Mouse (Mus musculus) forebrain, postnatal 0 days (tissue): ENCODE data around the gene Ercc6. TPM values are rescaled to one million over a fixed set of nuclear protein-coding genes. Genes with fewer than 3 reads are reported as not detected.

ENCODE experiments used
- ATAC-seq: fragments of 200-750 bp; cut with Nextera tagmentation; 2 replicates; pipeline ENCODE4 v1.8.0; 2017; ENCODE audit warnings: mild to moderate bottlenecking, moderate library complexity
- DNase-seq: peaks from one replicate; pipeline ENCODE4 v3.0.0-alpha.2; 2015
- H3K27ac ChIP-seq: fragments of 300-500 bp; sonication (generic); 2 replicates; pipeline ENCODE4 v1.5.1; 2014; ENCODE audit warnings: low read depth, mild to moderate bottlenecking, antibody characterized with exemption, low read length, moderate library complexity, mixed read lengths
- H3K27me3 ChIP-seq: fragments of 300-500 bp; sonication (generic); 2 replicates; pipeline ENCODE4 v1.6.1; 2014; ENCODE audit warnings: mild to moderate bottlenecking, low read length, mixed read lengths; ENCODE audit not compliant: insufficient read depth
- H3K36me3 ChIP-seq: fragments of 300-500 bp; sonication (generic); 2 replicates; pipeline ENCODE4 v1.6.1; 2014; ENCODE audit warnings: mild to moderate bottlenecking, moderate library complexity; ENCODE audit not compliant: insufficient read depth
- H3K4me1 ChIP-seq: fragments of 300-500 bp; sonication (generic); 2 replicates; pipeline ENCODE4 v1.6.1; 2014; ENCODE audit warnings: antibody characterized with exemption; ENCODE audit not compliant: insufficient read depth
- H3K4me2 ChIP-seq: fragments of 300-500 bp; sonication (generic); 2 replicates; pipeline ENCODE4 v1.6.1; 2014; ENCODE audit warnings: low read depth, mild to moderate bottlenecking, moderate library complexity
- H3K4me3 ChIP-seq: fragments of 300-500 bp; sonication (generic); 2 replicates; pipeline ENCODE4 v1.5.1; 2014; ENCODE audit warnings: low read depth, low read length, mixed read lengths
- H3K9ac ChIP-seq: fragments of 300-500 bp; sonication (generic); 2 replicates; pipeline ENCODE4 v1.6.1; 2014; ENCODE audit warnings: mild to moderate bottlenecking
- H3K9me3 ChIP-seq: fragments of 300-500 bp; sonication (generic); 2 replicates; pipeline ENCODE4 v1.6.1; 2016; ENCODE audit warnings: low read length
- CTCF ChIP-seq: sonication (generic); IDR thresholded peaks from 2 replicates; pipeline ENCODE4 v1.5.1; 2016; ENCODE audit warnings: antibody characterized with exemption, control low read depth, low read depth
- WGBS: fragments of 180-500 bp; shearing (Covaris S2); extraction: QIAGEN DNeasy Blood & Tissue Kit; methylation state at CpG from one replicate; pipeline ENCODE4 v1.1.7; 2014; 5-methylcytosine and 5-hydroxymethylcytosine counted together
- polyA plus RNA-seq: library from polyadenylated mRNA; unstranded; fragments of >200 nt; fragmentation: Nextera tagmentation; extraction: Ambion mirVana; gene quantifications from 2 replicates; pipeline ENCODE4 v1.2.1, GENCODE M21; 2015
- total RNA-seq: library from RNA; depleted of rRNA; stranded (reverse); fragments of >200 nt; gene quantifications from 2 replicates; pipeline ENCODE4 v1.2.3, GENCODE M21; 2014; rRNA removed

Ercc6 gene
- total RNA-seq (15.2 and 18.0 TPM in 2 replicates), polyA plus RNA-seq (12.6 and 19.5 TPM in 2 replicates)

GRCm38 (mm10) chr14:32513336-32514032 lies at the start of gene Ercc6:
Ercc6 (plus strand) TSS chr14:32513521.
- ATAC-seq = peak; percentile 98
- peak within 1 kb of the TSS; percentile 72 for H3K9ac ChIP-seq
- peak; percentile 51 for TF ChIP-seq CTCF
- peak within 1 kb of the TSS; percentile 84 for H3K4me2 ChIP-seq
- H3K4me1 ChIP-seq = peaks cover 9% of the 10 kb centered on the region
- no peaks in the 10 kb centered on the region for H3K27me3 ChIP-seq
- WGBS = under 1% methylated on average over 62 of the region's 62 CpGs
- H3K4me3 ChIP-seq = peak within 1 kb of the TSS; percentile 81
- H3K36me3 ChIP-seq = peaks cover 19% of the 10 kb centered on the region
- peak; percentile 99 for DNase-seq
- H3K27ac ChIP-seq = peak within 1 kb of the TSS; percentile 89
- no peaks in the 10 kb centered on the region for H3K9me3 ChIP-seq

- H3K36me3 ChIP-seq = no peaks in the 10 kb centered on the region
- TF ChIP-seq CTCF = no peak
- DNase-seq (peak; percentile 13), ATAC-seq (0 out of 2 replicates have a peak, but pooled peaks have one; percentile 6)
- H3K9ac ChIP-seq = peak within 1 kb of the TSS; percentile 37; the same call in 1 of the 2 replicates
- H3K27ac ChIP-seq = no peak within 1 kb of the TSS
- WGBS = 2% methylated on average over 68 of the region's 70 CpGs
- H3K4me3 ChIP-seq = peak within 1 kb of the TSS; percentile 39
- peak within 1 kb of the TSS; percentile 63 for H3K4me2 ChIP-seq
- H3K9me3 ChIP-seq = no peaks in the 10 kb centered on the region
- H3K4me1 ChIP-seq = no peaks in the 10 kb centered on the region
- H3K27me3 ChIP-seq = peaks cover 61% of the 10 kb centered on the region
Measured at GRCm38 (mm10) chr14:32464601-32465505, 48.5 kb upstream of the Ercc6 start, which contains the start of gene Slc18a3. Slc18a3 (minus strand) TSS chr14:32464850.

GRCm38 (mm10) chr14:32465506-32465870 lies 47.8 kb upstream of the Ercc6 start:
- ATAC-seq = no peak
- peak overlapping the region; percentile 39; the same call in 1 of the 2 replicates for H3K4me3 ChIP-seq
- no peak for TF ChIP-seq CTCF
- no peaks in the 10 kb centered on the region for H3K36me3 ChIP-seq
- H3K27ac ChIP-seq = no peak overlapping the region
- DNase-seq = no peak
- no peaks in the 10 kb centered on the region for H3K9me3 ChIP-seq
- H3K4me2 ChIP-seq = peak overlapping the region; percentile 63; the same call in 1 of the 2 replicates
- H3K4me1 ChIP-seq = no peaks in the 10 kb centered on the region
- no peak overlapping the region for H3K9ac ChIP-seq
- WGBS = 4% methylated on average over 9 of the region's 11 CpGs
- H3K27me3 ChIP-seq = peaks cover 55% of the 10 kb centered on the region

- DNase-seq (no peak), ATAC-seq (no peak)
- TF ChIP-seq CTCF = no peak
- Histone ChIP-seq H3K4me2 (peak within 1 kb of the TSS; percentile 63), H3K27me3 (peaks cover 51% of the 10 kb centered on the region), H3K9ac (no peak within 1 kb of the TSS), H3K9me3 (no peaks in the 10 kb centered on the region), H3K36me3 (no peaks in the 10 kb centered on the region), H3K4me3 (peak within 1 kb of the TSS; percentile 39), H3K27ac (no peak within 1 kb of the TSS), H3K4me1 (no peaks in the 10 kb centered on the region)
- WGBS = 16% methylated on average over 13 of the region's 13 CpGs
Measured at GRCm38 (mm10) chr14:32465889-32466288, 47.4 kb upstream of the Ercc6 start, which contains the start of gene Chat. Chat (minus strand) TSS chr14:32465989.

GRCm38 (mm10) chr14:32467606-32468005 lies 45.7 kb upstream of the Ercc6 start:
- Histone ChIP-seq H3K9me3 (no peaks in the 10 kb centered on the region), H3K27me3 (peaks cover 33% of the 10 kb centered on the region), H3K4me3 (no peak overlapping the region), H3K27ac (no peak overlapping the region), H3K4me1 (no peaks in the 10 kb centered on the region), H3K4me2 (no peak overlapping the region), H3K36me3 (no peaks in the 10 kb centered on the region), H3K9ac (no peak overlapping the region)
- ATAC-seq (no peak), DNase-seq (peak; percentile 25)
- 14% methylated on average over 5 of the region's 5 CpGs for WGBS
- no peak for TF ChIP-seq CTCF

- no peak overlapping the region for H3K9ac ChIP-seq
- H3K4me1 ChIP-seq = no peaks in the 10 kb centered on the region
- no peak overlapping the region for H3K4me3 ChIP-seq
- ATAC-seq (peak; percentile 73), DNase-seq (peak; percentile 79)
- no peaks in the 10 kb centered on the region for H3K36me3 ChIP-seq
- TF ChIP-seq CTCF = peak; percentile 86
- H3K4me2 ChIP-seq = no peak overlapping the region
- no peaks in the 10 kb centered on the region for H3K27me3 ChIP-seq
- WGBS = 13% methylated on average over 4 of the region's 4 CpGs
- no peaks in the 10 kb centered on the region for H3K9me3 ChIP-seq
- H3K27ac ChIP-seq = no peak overlapping the region
Measured at GRCm38 (mm10) chr14:32472996-32473395, 40.3 kb upstream of the Ercc6 start.
